Mouse (Mus musculus): ENCODE measurements around the gene Fkbp2. TPM values are rescaled to one million over a fixed set of nuclear protein-coding genes. Genes with fewer than 3 reads are reported as not detected.

The Fkbp2 gene
- polyA plus RNA-seq, 2 experiments from 2014 or later = 46.8 to 56.8 TPM

- no peak for ATAC-seq
Observed at GRCm38 (mm10) chr19:6970460-6971085, 9.7 kb downstream of the Fkbp2 start.

DNA sequence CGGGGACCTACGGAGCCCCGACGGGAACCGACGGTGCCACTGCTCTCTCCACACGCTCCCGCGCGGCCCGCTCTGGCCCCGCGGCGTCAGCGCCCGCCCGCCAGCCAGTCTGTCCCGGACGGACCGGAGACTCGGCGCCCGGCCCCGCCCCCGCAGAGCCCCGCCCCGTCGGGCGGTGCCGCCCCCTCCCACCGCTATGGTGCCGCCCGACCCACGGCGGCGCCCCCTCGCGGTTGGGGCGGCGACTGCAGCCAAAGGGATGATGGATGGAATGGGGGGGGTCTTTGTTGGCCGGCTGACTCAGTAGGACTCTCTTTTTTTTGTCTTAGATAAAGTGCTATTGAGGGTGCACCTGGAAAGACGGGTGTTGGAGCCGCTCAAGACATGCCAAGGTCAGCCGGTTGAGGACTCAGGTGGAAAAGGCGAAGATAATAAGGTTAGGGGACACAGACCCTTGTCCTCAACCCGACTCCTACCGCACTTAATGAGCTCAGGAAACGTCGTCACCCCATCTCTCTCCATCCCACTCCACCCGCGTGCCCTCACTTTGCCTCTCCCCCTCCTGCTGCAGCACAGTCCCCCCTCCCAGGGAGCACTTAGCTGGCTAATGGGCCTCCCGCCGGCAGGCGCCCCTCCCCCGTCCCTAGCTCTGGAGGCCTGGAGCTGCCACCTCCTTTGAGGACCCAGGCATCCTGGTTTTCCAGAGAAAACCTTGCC lies 10.5 kb downstream of the Fkbp2 start:
- ATAC-seq = peak; percentile 61

- no peak for ATAC-seq
Observed at GRCm38 (mm10) chr19:6969291-6969664, 11.0 kb downstream of the Fkbp2 start.

GRCm38 (mm10) chr19:6968491-6969271 lies 11.6 kb downstream of the Fkbp2 start:
- ATAC-seq = no peak

DNA sequence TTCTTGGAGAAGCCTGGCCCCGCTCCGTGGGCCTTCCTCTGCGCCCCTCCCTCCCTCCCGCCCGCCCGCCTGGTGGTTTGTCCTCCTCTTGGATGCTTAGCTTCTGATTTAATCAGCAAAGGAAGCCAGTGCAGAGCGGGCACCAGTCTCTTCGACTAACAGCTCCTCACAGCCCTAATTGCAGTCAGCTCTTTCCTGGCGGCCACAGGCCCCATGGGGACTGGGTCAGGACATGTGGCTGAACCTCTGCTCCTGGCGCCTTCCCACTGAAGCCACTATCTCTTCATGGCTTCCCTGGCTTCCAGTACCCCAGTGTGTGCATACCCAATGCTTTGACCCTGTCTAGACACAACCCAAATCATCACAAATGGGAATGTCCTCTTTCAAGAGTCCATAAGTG lies 23.8 kb downstream of the Fkbp2 start:
- no peak for ATAC-seq

DNA sequence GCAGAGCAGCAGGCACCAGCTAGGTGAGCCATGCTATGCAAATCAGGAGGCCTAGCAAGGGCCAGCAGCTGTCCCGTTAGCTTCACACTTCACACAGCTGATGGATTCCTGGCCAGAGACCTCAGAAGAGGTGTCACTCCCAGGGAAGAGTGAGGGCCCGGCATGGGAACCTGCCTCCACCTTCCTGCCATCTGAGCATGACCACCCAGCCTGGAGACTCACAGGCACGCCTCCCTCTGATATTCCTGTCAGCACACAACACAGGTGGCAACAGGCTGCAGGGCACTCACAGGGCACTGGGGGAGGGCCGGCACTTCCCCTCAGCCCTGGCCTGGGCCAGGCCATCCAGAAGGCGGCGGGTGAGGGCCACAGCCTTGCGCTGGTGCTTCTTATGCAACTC lies 24.9 kb downstream of the Fkbp2 start:
- ATAC-seq = no peak

- ATAC-seq = no peak
Observed at GRCm38 (mm10) chr19:6954046-6954445, 26.3 kb downstream of the Fkbp2 start.

DNA sequence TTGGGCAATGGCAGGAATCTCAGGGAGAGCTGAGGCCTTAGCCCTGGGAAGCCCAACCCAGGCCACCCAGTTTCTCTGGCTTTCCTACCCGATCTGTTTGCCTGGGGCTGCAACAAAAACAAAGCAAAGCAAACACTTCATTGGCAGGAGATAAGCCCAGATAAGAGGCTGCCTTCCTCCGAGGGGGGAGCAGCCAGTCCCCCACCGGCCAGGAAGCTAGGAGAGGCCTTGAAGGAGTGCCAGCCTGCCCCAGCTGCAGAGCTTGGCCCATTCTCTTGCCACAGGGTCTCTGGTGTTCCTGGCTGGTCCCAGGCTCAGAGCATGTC lies 27.6 kb downstream of the Fkbp2 start:
- ATAC-seq = no peak

DNA sequence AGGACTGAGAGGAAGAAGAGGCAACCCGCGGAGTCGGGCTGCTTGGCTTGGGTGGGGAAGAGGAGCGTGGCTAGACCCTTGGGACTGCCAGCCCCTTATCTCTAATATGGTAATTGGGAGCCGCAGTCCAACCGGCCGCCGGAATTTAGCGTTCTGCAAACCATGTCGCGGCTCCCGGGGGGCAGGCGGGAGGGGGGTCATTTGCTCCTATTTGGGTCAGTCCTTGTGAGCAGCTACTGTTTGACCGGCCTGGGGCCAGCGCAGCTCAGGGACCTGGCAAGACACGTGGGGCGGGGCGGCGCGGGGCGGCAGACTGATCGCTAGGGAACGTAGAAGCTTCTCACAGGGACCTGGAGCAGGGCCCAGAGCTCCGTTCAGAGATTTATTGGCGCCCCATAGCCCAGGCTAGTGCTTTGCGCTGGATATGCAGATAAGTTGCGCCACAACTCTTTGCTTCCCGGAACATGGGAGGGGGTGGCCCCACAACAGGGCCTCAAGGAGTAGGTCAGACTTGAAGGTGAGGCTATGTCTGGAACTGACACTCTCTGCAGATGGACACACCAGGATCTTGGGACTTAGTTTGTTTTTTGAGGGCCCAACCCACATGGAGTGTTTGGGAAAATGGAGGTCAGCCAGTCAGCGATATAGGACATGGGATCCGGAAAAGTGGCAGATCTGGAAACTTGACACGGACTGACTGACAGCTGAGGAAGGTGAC lies 28.1 kb downstream of the Fkbp2 start:
- ATAC-seq = peak; percentile 29

- ATAC-seq = peak; percentile 64
Observed at GRCm38 (mm10) chr19:6951381-6951968, 28.8 kb downstream of the Fkbp2 start.

GRCm38 (mm10) chr19:6950613-6951153 lies 29.6 kb downstream of the Fkbp2 start:
- peak; percentile 32 for ATAC-seq

GRCm38 (mm10) chr19:6949951-6950350 lies 30.4 kb downstream of the Fkbp2 start:
- no peak for ATAC-seq

GRCm38 (mm10) chr19:6949532-6949931 lies 30.8 kb downstream of the Fkbp2 start:
- no peak for ATAC-seq

GRCm38 (mm10) chr19:6948186-6948585 lies 32.1 kb downstream of the Fkbp2 start:
- no peak for ATAC-seq

DNA sequence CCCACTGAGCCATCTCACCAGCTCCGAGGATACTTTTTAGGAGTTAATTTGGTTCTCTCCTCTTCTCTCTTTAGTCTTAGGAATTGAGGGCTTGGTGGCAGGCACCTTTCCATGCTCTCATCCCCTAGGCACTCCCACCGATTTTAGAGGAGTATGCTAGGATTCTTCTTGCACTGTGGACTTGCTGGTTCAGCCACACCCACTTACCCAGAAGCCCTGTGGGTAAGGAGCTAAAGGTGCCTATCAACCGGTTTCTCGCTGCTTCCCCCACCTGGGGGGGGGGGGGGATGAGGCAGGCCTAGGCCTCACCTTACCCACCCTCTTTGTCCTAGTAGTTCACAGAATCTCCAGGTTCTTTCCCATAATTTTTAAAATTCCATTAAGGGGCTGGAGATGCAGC lies 32.6 kb downstream of the Fkbp2 start:
- ATAC-seq = no peak

- ATAC-seq = no peak
Observed at GRCm38 (mm10) chr19:6943709-6944108, 36.6 kb downstream of the Fkbp2 start.

DNA sequence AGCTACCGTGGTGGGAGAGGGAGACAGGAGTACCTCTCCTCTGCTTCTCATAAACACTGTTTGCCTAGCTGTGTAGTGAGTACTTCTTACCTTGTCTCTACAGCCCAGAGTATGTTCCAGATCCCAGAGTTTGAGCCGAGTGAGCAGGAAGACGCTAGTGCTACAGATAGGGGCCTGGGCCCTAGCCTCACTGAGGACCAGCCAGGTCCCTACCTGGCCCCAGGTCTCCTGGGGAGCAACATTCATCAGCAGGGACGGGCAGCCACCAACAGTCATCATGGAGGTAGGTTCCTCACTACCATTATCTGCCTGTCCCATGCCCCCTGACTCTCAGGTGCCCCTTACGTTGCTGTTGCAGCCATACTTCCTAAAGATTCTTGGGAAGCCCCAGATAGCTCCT lies 37.5 kb downstream of the Fkbp2 start:
- ATAC-seq = no peak

GRCm38 (mm10) chr19:6942249-6942691 lies 38.0 kb downstream of the Fkbp2 start, which contains the start of gene Gpr137:
Gene Gpr137 (minus strand): TSS chr19:6942480.
- peak; percentile 87 for ATAC-seq

DNA sequence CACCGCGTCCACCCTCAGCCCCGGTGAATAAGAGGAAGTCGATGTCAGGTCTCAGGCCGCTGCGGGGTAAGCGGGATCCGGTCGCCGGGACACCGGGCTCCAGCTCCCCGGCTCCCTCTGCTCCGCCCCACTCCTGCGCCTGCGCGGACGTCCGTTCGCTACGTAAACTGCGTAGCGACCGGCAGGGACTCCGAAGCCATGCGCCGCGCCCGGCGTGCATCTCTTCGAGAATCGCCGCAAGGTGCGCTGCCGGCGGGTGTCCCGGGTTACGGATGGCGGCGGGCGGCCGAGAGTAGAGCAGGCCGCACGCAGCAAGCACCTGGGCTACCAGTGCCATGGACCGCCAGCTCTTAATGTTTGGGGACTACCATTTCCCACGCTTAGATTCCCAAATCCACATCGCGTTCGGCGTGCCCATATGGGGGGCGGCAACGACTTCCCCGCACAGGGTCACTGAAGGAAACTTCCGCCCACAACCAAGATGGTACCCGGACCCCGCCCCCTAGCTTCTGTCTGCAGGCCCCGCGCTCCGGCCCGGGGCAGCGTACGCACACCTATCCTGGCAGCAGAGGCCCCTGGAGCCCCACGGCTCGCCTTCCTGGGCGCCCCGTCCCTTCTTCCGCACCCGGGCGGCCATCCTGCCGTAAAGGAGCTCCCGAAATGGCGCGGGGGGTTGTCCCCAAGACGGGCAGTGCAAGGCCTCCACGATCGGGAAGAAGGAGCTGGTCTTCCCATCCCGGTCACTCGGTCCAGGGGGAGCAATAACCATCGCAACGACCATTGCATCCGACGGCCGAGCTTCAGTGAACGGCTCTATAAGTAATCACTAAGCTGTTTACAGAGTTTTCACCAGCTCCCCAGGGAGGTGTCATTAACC lies 38.7 kb downstream of the Fkbp2 start, which contains the start of gene Bad:
Gene Bad (plus strand): TSS at position 490 of the 877 bp plus-strand sequence.
- ATAC-seq = peak; percentile 72

GRCm38 (mm10) chr19:6940396-6941351 lies 39.6 kb downstream of the Fkbp2 start:
- no peak for ATAC-seq
